2 mouse cellular contexts compared by ENCODE assay signal in genomic region chr9:20878041-20878709, GRCm38 (mm10).
TF ChIP-seq lines count a peak whose summit lies in the region.

No protein-coding gene starts in this region.

TF ChIP-seq in C2C12, 6 proteins besides CTCF, POLR2A, EP300 and RAD21:
- TF ChIP-seq MAX (IDR thresholded peaks at IDR 0.05): peak; percentile 77
- no peak for TF ChIP-seq USF1 (IDR thresholded peaks at IDR 0.05; ENCODE audit: low read depth)

TF ChIP-seq in myocyte, 11 proteins besides CTCF, POLR2A, EP300 and RAD21:
- TF ChIP-seq USF1 (IDR thresholded peaks at IDR 0.05; ENCODE audit: low read depth): no peak
- TF ChIP-seq CEBPB (IDR thresholded peaks at IDR 0.05; ENCODE audit: insufficient read depth, poor library complexity, severe bottlenecking): no peak
- peak; percentile 34 to 91 (median 88) for TF ChIP-seq MYOG (IDR thresholded peaks at IDR 0.05; ENCODE audit: control insufficient read depth in 1 of 3, insufficient read depth in 1 of 3, insufficient read length in 2 of 3, low read depth in 2 of 3)
- TF ChIP-seq POLR2AphosphoS2 (IDR thresholded peaks at IDR 0.05; ENCODE audit: insufficient read length, low read depth): peak; percentile 79
- no peak for TF ChIP-seq REST (IDR thresholded peaks at IDR 0.05; ENCODE audit: insufficient read depth, insufficient read length)
- peak in 2 of 3 experiments; percentile 88 to 91 for TF ChIP-seq MYOD1 (IDR thresholded peaks at IDR 0.05; ENCODE audit: control insufficient read depth in 1 of 3, insufficient read length in 2 of 3, low read depth in 2 of 3)
- TF ChIP-seq TCF3 (IDR thresholded peaks at IDR 0.05; ENCODE audit: insufficient read length, low read depth): peak; percentile 47
- TF ChIP-seq TCF12 (IDR thresholded peaks at IDR 0.05; ENCODE audit: insufficient read depth, poor library complexity, severe bottlenecking): no peak
- no peak for TF ChIP-seq MAX (IDR thresholded peaks at IDR 0.05; ENCODE audit: low read depth)
- peak; percentile 51 for TF ChIP-seq SRF (IDR thresholded peaks at IDR 0.05; ENCODE audit: control insufficient read depth, insufficient read length, low read depth)
- peak; percentile 4 for TF ChIP-seq E2F4 (IDR thresholded peaks at IDR 0.05; ENCODE audit: insufficient read depth)
TF ChIP-seq in myocyte: peak in this region for 6.
